Mouse (Mus musculus) forebrain, embryonic 12.5 days (tissue): ENCODE data around the gene Sv2a. TPM values are rescaled to one million over a fixed set of nuclear protein-coding genes. Genes with fewer than 3 reads are reported as not detected.
"Not testable (repeated sequence)": the region's sequence is repeated elsewhere in the genome, so short reads cannot be mapped to it uniquely, and the experiment has no call there.

Experiments
- ATAC-seq: fragments of 200-750 bp; cut with Nextera tagmentation; 2 replicates; pipeline ENCODE4 v1.8.0; 2017; ENCODE audit warnings: moderate TSS enrichment; ENCODE audit not compliant: low FRiP score
- H3K27ac ChIP-seq: fragments of 300-500 bp; sonication (generic); 2 replicates; pipeline ENCODE4 v1.5.1; 2016; ENCODE audit warnings: mild to moderate bottlenecking
- H3K27me3 ChIP-seq: fragments of 300-500 bp; sonication (generic); 2 replicates; pipeline ENCODE4 v1.6.1; 2016; ENCODE audit warnings: mild to moderate bottlenecking
- H3K36me3 ChIP-seq: fragments of 300-500 bp; sonication (generic); replicated peaks from 2 replicates; pipeline ENCODE4 v1.6.1; 2016; ENCODE audit warnings: mild to moderate bottlenecking
- H3K4me1 ChIP-seq: fragments of 300-500 bp; sonication (generic); 2 replicates; pipeline ENCODE4 v1.6.1; 2016
- H3K4me2 ChIP-seq: fragments of 300-500 bp; sonication (generic); 2 replicates; pipeline ENCODE4 v1.6.1; 2016; ENCODE audit warnings: mild to moderate bottlenecking, moderate library complexity
- H3K4me3 ChIP-seq: fragments of 300-500 bp; sonication (generic); replicated peaks from 2 replicates; pipeline ENCODE4 v1.5.1; 2016; ENCODE audit warnings: mild to moderate bottlenecking
- H3K9ac ChIP-seq: fragments of 300-500 bp; sonication (generic); 2 replicates; pipeline ENCODE4 v1.6.1; 2016; ENCODE audit warnings: mild to moderate bottlenecking
- H3K9me3 ChIP-seq: fragments of 300-500 bp; sonication (generic); 2 replicates; pipeline ENCODE4 v1.6.1; 2016
- WGBS: fragments of 180-500 bp; shearing (Covaris S2); methylation state at CpG from one replicate; pipeline ENCODE4 v1.1.7; 2016; 5-methylcytosine and 5-hydroxymethylcytosine counted together
- polyA plus RNA-seq: library from polyadenylated mRNA; unstranded; fragments of >200 nt; fragmentation: Nextera tagmentation; extraction: Ambion mirVana; gene quantifications from 2 replicates; pipeline ENCODE4 v1.2.1, GENCODE M21; 2016

The Sv2a gene
- polyA plus RNA-seq, 1 experiment from 2014 or later, result 22.9 TPM

DNA sequence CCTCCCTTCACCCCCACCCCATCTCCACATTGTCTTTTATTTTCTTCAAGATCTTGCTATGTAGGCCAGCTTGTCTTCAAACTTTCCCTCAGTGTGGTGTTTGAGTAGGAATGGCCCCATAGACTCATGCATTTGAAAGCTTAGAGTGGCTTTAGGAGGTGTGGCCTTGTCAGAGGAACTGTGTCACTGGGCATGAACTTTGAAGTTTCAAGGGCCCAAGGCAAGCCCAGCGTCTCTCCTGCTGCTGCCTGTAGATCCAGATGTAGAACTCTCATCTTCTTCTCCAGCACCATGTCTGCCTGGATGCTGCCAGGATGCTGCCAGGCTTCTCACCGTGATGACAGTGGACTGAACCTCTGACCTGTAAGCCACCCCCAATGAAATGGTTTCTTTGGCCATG is 47.9 kb downstream of the Sv2a start:
- 83% methylated on average over 2 of the region's 2 CpGs for WGBS
- H3K4me1 ChIP-seq, result peaks cover 22% of the 10 kb centered on the region
- no peaks in the 10 kb centered on the region for H3K27me3 ChIP-seq
- no peak overlapping the region for H3K9ac ChIP-seq
- no peak overlapping the region for H3K27ac ChIP-seq
- H3K4me2 ChIP-seq, result no peak overlapping the region
- no peak overlapping the region for H3K4me3 ChIP-seq
- ATAC-seq, result no peak
- no peaks in the 10 kb centered on the region for H3K9me3 ChIP-seq
- H3K36me3 ChIP-seq, result no peaks in the 10 kb centered on the region

- Histone ChIP-seq H3K9ac (no peak overlapping the region), H3K9me3 (no peaks in the 10 kb centered on the region), H3K36me3 (no peaks in the 10 kb centered on the region), H3K27me3 (no peaks in the 10 kb centered on the region), H3K4me1 (peaks cover 11% of the 10 kb centered on the region), H3K4me2 (no peak overlapping the region), H3K27ac (no peak overlapping the region), H3K4me3 (no peak overlapping the region)
- no peak for ATAC-seq
- WGBS, result 76% methylated on average over 2 of the region's 2 CpGs
Observed at GRCm38 (mm10) chr3:96230404-96230803, 49.5 kb downstream of the Sv2a start.

- Histone ChIP-seq H3K4me3 (no peak overlapping the region), H3K27ac (no peak overlapping the region), H3K4me1 (0 out of 2 replicates have a peak, but pooled peaks cover 4% of the 10 kb centered on the region), H3K9ac (no peak overlapping the region), H3K9me3 (no peaks in the 10 kb centered on the region), H3K4me2 (no peak overlapping the region), H3K27me3 (no peaks in the 10 kb centered on the region), H3K36me3 (no peaks in the 10 kb centered on the region)
- ATAC-seq, result no peak
- 81% methylated on average over 4 of the region's 4 CpGs for WGBS
Observed at GRCm38 (mm10) chr3:96230910-96231757, 50.2 kb downstream of the Sv2a start.

DNA sequence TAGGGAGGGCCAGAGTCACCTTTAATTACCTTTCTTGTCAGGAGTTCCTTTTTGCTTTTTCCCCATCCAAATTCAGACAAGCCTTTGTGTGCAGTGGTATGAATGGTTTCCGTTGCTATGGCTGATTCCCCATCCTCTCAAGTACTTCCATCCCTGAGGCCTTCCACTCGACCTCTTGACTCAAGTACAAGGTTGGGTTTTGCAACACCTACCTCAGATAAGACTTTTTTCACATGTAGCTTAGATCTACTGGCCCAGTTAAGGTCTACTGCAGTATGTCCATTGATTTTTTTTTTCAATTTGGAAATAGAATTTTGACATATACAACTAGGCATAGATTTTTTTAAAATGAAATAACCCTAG is 50.8 kb downstream of the Sv2a start:
- H3K4me2 ChIP-seq, result no peak overlapping the region
- peaks cover 2% of the 10 kb centered on the region for H3K4me1 ChIP-seq
- H3K27ac ChIP-seq, result no peak overlapping the region
- no peak for ATAC-seq
- no peak overlapping the region for H3K9ac ChIP-seq
- no peaks in the 10 kb centered on the region for H3K36me3 ChIP-seq
- no peak overlapping the region for H3K4me3 ChIP-seq
- WGBS, result 65% methylated on average over 2 of the region's 2 CpGs
- H3K27me3 ChIP-seq, result no peaks in the 10 kb centered on the region
- H3K9me3 ChIP-seq, result no peaks in the 10 kb centered on the region

DNA sequence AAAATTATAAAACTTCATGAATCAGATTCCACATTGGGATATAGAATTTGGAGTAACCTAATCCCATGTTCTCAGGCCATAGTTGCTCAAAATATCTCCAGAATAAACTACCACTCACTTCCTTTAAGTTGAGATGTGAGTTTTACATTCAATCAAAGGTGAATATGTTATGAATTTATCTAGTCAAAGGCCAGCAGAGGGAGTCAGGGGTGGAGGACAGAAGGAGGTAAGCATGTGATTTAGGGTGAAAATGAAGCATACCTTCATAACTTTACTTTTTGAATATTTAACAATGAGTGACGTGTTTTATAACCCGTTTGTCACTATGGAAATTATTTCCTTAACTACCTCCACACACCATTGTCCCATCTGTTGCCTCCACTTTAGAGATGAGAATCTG is 54.0 kb downstream of the Sv2a start:
- Histone ChIP-seq H3K9me3 (no peaks in the 10 kb centered on the region), H3K4me3 (no peak overlapping the region), H3K9ac (no peak overlapping the region), H3K4me1 (peaks cover 18% of the 10 kb centered on the region), H3K4me2 (no peak overlapping the region), H3K27ac (no peak overlapping the region), H3K27me3 (no peaks in the 10 kb centered on the region), H3K36me3 (no peaks in the 10 kb centered on the region)
- WGBS, result 98% methylated on average over 2 of the region's 2 CpGs
- no peak for ATAC-seq

GRCm38 (mm10) chr3:96235836-96236235 is 54.9 kb downstream of the Sv2a start:
- no peaks in the 10 kb centered on the region for H3K9me3 ChIP-seq
- ATAC-seq, result no peak
- H3K36me3 ChIP-seq, result no peaks in the 10 kb centered on the region
- peaks cover 21% of the 10 kb centered on the region for H3K4me1 ChIP-seq
- H3K27ac ChIP-seq, result peak overlapping the region; percentile 15; the same call in 1 of the 2 replicates
- WGBS, result 79% methylated on average over 3 of the region's 3 CpGs
- no peak overlapping the region for H3K9ac ChIP-seq
- H3K27me3 ChIP-seq, result no peaks in the 10 kb centered on the region
- no peak overlapping the region for H3K4me3 ChIP-seq
- no peak overlapping the region for H3K4me2 ChIP-seq

DNA sequence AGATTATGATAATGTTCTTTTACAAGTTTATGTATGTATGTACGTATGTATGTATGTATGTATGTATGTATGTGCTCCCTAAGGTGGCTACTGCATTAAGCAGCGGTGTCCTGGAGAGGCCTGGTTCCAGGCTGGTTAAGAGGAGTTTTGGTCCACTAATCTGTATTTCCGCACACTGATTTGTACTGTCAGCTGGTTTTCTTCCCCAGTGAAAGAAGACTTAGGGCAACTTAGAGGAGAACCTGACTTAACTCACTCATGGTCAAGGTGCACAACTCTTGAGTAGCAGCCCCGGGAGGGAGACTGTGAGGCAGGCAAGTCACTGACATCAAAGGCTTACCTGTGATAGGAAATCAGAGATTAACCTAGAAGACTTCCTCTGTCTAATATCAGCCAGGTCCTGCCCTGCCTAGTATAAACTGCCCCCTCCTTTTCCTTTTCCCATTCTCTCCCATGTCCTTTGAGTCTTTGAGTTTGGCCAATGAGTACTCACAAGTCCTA is 55.9 kb downstream of the Sv2a start:
- peak overlapping the region; percentile 50 for H3K4me3 ChIP-seq
- H3K9me3 ChIP-seq, result no peaks in the 10 kb centered on the region
- peaks cover 21% of the 10 kb centered on the region for H3K4me1 ChIP-seq
- H3K9ac ChIP-seq, result peak overlapping the region; percentile 79; the same call in 1 of the 2 replicates
- H3K27me3 ChIP-seq, result no peaks in the 10 kb centered on the region
- ATAC-seq, result no peak
- H3K4me2 ChIP-seq, result peak overlapping the region; percentile 61
- no peaks in the 10 kb centered on the region for H3K36me3 ChIP-seq
- WGBS, result 83% methylated on average over 4 of the region's 4 CpGs
- peak overlapping the region; percentile 89 for H3K27ac ChIP-seq

DNA sequence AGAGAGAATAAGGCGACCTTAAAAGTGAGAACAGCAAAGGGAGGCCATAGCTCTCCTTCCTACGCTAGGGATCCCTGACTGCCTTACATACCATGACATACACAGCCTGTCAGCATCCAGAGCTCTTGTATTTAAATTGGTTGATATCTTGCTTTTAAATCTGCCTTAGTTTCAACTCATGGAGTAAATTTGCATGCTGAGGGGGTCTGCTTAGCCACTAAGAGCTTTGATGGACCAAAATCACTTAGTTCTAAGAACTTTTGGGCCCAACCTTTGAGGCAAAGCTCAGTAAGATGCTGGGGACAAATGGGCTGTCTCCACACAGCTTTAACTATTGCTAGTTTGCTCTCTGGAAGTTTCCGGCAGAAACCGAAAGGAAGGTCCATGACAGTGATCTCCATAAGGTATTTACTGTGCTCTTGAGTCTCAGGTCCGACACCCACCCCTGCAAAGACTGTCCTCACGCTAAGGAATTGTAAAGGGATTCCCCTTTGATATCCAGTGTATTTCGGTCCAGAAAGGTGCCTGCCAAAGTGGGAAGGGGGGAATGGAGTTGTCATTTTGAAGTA is 56.5 kb downstream of the Sv2a start:
- 29% methylated on average over 7 of the region's 7 CpGs for WGBS
- Histone ChIP-seq H3K27me3 (no peaks in the 10 kb centered on the region), H3K36me3 (no peaks in the 10 kb centered on the region), H3K4me1 (peaks cover 21% of the 10 kb centered on the region), H3K9ac (peak overlapping the region; percentile 79), H3K4me3 (peak overlapping the region; percentile 50), H3K9me3 (no peaks in the 10 kb centered on the region), H3K27ac (peak overlapping the region; percentile 89), H3K4me2 (peak overlapping the region; percentile 61)
- no peak for ATAC-seq

DNA sequence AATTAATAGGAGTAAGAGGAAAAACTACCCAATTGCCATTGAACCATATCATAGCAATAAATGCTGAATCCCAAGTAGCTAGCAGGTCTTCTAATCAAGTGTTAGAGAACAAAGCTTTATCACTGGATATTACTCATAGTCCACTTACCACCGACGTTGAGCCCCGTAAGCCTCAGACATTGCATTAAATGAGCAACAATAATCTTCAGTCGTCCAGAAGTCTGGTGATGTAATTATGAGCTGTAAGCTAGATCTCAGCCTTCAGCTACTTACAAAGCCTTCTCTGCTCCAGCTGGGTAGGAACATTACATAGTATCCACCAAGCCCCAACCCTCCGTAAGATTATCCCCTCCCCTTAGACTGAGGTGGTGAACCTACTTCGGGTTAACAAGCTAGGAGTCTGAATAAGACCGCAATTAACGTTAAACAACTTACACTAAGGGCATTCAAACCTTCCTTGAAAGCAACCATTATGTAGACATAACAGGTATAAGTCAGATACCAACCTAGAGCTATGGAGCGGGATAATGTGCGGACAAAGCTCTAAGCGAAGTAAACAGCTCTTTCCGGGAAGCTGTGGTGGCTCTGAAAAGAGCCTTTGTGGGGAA is 57.1 kb downstream of the Sv2a start:
- Histone ChIP-seq H3K9me3 (no peaks in the 10 kb centered on the region), H3K27me3 (no peaks in the 10 kb centered on the region), H3K9ac (peak overlapping the region; percentile 79), H3K4me2 (peak overlapping the region; percentile 61), H3K4me3 (peak overlapping the region; percentile 50), H3K27ac (peak overlapping the region; percentile 89), H3K4me1 (peaks cover 21% of the 10 kb centered on the region), H3K36me3 (no peaks in the 10 kb centered on the region)
- no peak for ATAC-seq
- under 1% methylated on average over 12 of the region's 12 CpGs for WGBS

GRCm38 (mm10) chr3:96238954-96239793 is 58.2 kb downstream of the Sv2a start, which contains the start of gene Hist2h3c2:
Gene Hist2h3c2, minus strand, starts transcription at chr3:96239127.
- 0% methylated on average over 21 of the region's 68 CpGs for WGBS
- ATAC-seq, result peak; percentile 90

GRCm38 (mm10) chr3:96239949-96240798 is 59.2 kb downstream of the Sv2a start, which contains the start of gene Hist2h2aa2:
Gene Hist2h2aa2, minus strand, starts transcription at chr3:96240276.
- ATAC-seq, result peak; percentile 88
- H3K4me1 ChIP-seq, result peaks cover 32% of the 10 kb centered on the region
- H3K4me3 ChIP-seq, result peak within 1 kb of the TSS; percentile 36
- H3K9ac ChIP-seq, result peak within 1 kb of the TSS; percentile 44
- not testable (repeated sequence) for H3K27me3 ChIP-seq, H3K36me3 ChIP-seq, H3K9me3 ChIP-seq
- peak within 1 kb of the TSS; percentile 46 for H3K4me2 ChIP-seq
- peak within 1 kb of the TSS; percentile 89 for H3K27ac ChIP-seq
- WGBS, result 5% methylated on average over 34 of the region's 85 CpGs

More at GRCm38 (mm10) chr3:96238954-96239793, 58.2 kb downstream of the Sv2a start, which contains the start of gene Hist2h3c2:
- H3K4me1 ChIP-seq, result peaks cover 26% of the 10 kb centered on the region
- H3K27ac ChIP-seq, result peak within 1 kb of the TSS; percentile 89
- H3K9me3 ChIP-seq, H3K36me3 ChIP-seq, H3K27me3 ChIP-seq: not testable (repeated sequence)
- H3K4me2 ChIP-seq, result peak within 1 kb of the TSS; percentile 61
- peak within 1 kb of the TSS; percentile 79 for H3K9ac ChIP-seq
- H3K4me3 ChIP-seq, result peak within 1 kb of the TSS; percentile 50
